Mouse (Mus musculus) G1E (cell line): ENCODE data around the gene Ptbp1.

Experiments used
- CTCF ChIP-seq: IDR thresholded peaks from 2 replicates; pipeline ENCODE4 v1.5.1; 2012; ENCODE audit warnings: low read depth, low read length, inconsistent platforms, mixed read lengths
- GATA1 ChIP-seq: IDR thresholded peaks from 2 replicates; pipeline ENCODE4 v1.6.1; 2012; ENCODE audit warnings: borderline replicate concordance, low read length, inconsistent platforms, mixed read lengths
- GATA2 ChIP-seq: IDR thresholded peaks from 2 replicates; pipeline ENCODE4 v1.6.1; 2012; ENCODE audit warnings: low read depth, low read length, inconsistent platforms, borderline replicate concordance
- POLR2AphosphoS5 ChIP-seq: IDR thresholded peaks from 2 replicates; pipeline ENCODE4 v1.6.1; 2012; ENCODE audit warnings: low read depth, low read length, inconsistent platforms; ENCODE audit not compliant: insufficient replicate concordance
- TAL1 ChIP-seq: conservative IDR thresholded peaks from 2 replicates; pipeline ENCODE4 v1.6.1; 2012; ENCODE audit warnings: low read depth, low read length, inconsistent platforms, mixed read lengths

- TF ChIP-seq CTCF: no peak
- TF ChIP-seq GATA2: no peak
- TF ChIP-seq POLR2AphosphoS5: no peak
- no peak for TF ChIP-seq GATA1
- TF ChIP-seq TAL1: no peak
Measured at GRCm38 (mm10) chr10:79910556-79910955, 56.3 kb downstream of the Ptbp1 start, which contains the start of gene Gm26602.
